Mouse (Mus musculus) thymus, postnatal 0 days (tissue): ENCODE data around the gene Ssh2. TPM values are rescaled to one million over a fixed set of nuclear protein-coding genes. Genes with fewer than 3 reads are reported as not detected.

ENCODE experiments used
- DNase-seq: peaks from one replicate; pipeline ENCODE4 v3.0.0-alpha.2; 2015; ENCODE audit warnings: low spot score
- polyA plus RNA-seq: library from polyadenylated mRNA; unstranded; fragments of >200 nt; fragmentation: Nextera tagmentation; extraction: Ambion mirVana; gene quantifications from 2 replicates; pipeline ENCODE4 v1.2.1, GENCODE M21; 2015

Gene Ssh2
- polyA plus RNA-seq, 1 experiment from 2014 or later = 14.7 TPM

DNA sequence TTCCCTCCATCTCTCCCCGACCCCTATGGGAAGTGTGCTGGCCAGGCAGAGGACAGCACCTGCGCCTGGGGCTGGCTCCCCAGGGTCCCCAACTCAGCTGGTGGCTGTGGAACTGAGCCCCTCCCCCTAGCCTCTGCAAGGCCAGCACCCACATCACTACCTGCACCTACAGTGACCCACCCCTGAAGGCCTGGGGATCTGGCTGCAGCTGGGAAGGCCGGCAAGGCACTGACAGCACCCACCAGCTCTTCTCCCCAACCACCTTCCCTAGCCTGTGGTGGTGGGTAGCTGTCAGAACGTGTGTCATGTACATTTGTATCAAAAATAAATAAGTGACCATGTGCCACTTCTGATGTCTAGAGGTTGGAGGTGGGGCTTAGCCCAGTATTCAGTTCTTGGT lies 291.3 kb downstream of the Ssh2 start:
- no peak for DNase-seq

DNA sequence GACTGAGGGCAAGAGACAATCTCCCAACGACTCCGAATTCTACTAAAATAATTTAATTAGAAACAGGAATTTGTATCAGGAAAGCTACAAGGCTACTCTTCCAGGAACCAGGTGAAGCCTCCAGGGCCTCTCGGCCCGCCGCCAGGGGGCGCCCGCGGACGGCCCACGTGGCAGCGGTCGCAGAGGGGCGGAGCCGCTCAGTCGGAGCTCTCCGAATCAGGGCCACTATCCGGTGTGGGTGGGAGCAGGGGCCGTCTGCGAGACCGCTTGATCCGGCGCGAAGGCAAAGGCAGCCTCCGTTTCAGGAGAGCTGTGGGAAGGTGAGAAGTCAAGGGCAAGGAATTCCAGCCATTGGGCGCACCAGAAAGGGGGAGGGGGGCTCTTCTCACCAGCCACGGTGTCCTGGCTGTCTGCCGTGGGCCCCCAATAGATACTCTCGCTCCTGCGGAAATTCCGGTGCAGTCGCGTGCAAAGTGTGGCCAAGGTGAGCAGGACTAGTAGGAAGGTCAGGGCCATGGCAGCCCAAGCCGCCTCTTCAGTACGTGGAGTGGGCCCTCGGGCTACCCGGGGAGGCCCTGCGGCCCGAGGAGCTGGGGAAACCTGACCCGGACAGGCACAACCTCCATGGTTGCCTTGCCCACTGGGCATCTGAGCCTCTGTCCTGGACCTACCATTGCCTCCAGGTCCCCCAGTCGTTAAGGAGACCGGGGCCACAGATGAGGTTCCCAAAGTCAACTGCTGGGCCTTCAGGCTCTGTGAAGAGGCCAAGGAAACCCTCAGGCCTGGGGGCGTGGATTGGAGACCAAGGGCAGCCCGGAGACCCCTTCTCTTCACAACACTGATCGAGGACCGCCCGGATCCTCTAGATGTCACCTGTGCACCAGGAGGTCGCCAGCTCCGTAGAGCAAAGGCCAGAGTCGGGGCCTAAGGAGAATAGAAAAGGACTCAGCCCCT lies 292.3 kb downstream of the Ssh2 start:
- peak; percentile 89 for DNase-seq

Other genes starting within 250 kb of the Ssh2 start
- 0.66 and 1.1 TPM in 2 replicates for gene Slc6a4, start 217.7 kb upstream of the Ssh2 start, polyA plus RNA-seq
- gene Nsrp1, start 137.9 kb upstream of the Ssh2 start, polyA plus RNA-seq = 87.0 and 90.7 TPM in 2 replicates
- gene Efcab5, start 27.3 kb upstream of the Ssh2 start, polyA plus RNA-seq = 0.37 and 0.96 TPM in 2 replicates
- not detected in 2 replicates for gene Coro6, start 246.1 kb downstream of the Ssh2 start, polyA plus RNA-seq